In genomic region chr5:74702766-74703165, GRCm38 (mm10) we compare ENCODE assay signal across 9 mouse cellular contexts. TPM values are rescaled to one million over a fixed set of nuclear protein-coding genes. Genes with fewer than 3 reads are reported as not detected.
DNase-seq lines count a peak whose midpoint lies in the region; ATAC-seq and TF ChIP-seq lines count a peak whose summit lies in the region.
"Had no signal": no experiment of that assay in that cellular context is flagged by ENCODE, and none has a peak within 500 bp of the region (broad histone marks: within the 10 kb centered on the region; RNA-seq: fewer than 3 reads in every experiment).

Lnx1 (minus strand) TSS chr5:74702912.

- no peak within 1 kb of the TSS for H3K27ac ChIP-seq in forebrain, embryonic 12.5 days
- H3K27ac ChIP-seq in limb, embryonic 14.5 days (replicated peaks; ENCODE audit: low read depth, low read length), result no peak within 1 kb of the TSS
- peak within 1 kb of the TSS; percentile 87 for H3K27ac ChIP-seq in small intestine, adult 2 months (ENCODE audit: insufficient read depth, low read depth, low read length)

- no peak for ATAC-seq in forebrain, embryonic 12.5 days (ENCODE audit: low FRiP score)
- ATAC-seq in limb, embryonic 14.5 days (ENCODE audit: low FRiP score, low read depth), result no peak
- no peak for ATAC-seq in frontal cortex, adult (ENCODE audit: low TSS enrichment)

- H3K4me3 ChIP-seq in forebrain, embryonic 12.5 days (replicated peaks), result no peak within 1 kb of the TSS
- no peak within 1 kb of the TSS for H3K4me3 ChIP-seq in limb, embryonic 14.5 days (replicated peaks; ENCODE audit: low read length)
- peak within 1 kb of the TSS; percentile 40 for H3K4me3 ChIP-seq in small intestine, adult 2 months (ENCODE audit: low read depth, low read length)

- peaks cover 9% of the 10 kb centered on the region; the same call in 1 of the 2 replicates for H3K27me3 ChIP-seq in forebrain, embryonic 12.5 days
- no peaks in the 10 kb centered on the region for H3K27me3 ChIP-seq in limb, embryonic 14.5 days (ENCODE audit: control insufficient read depth, insufficient read depth, low read length)
- H3K27me3 ChIP-seq in small intestine, adult 2 months (ENCODE audit: control insufficient read depth, insufficient read depth, low read length), result no peaks in the 10 kb centered on the region

- no peak for TF ChIP-seq POLR2A in limb, embryonic 14.5 days (IDR thresholded peaks at IDR 0.05; ENCODE audit: borderline replicate concordance, extremely low read depth, insufficient read depth, insufficient read length)
- TF ChIP-seq POLR2A in small intestine, adult 2 months (IDR thresholded peaks at IDR 0.05; ENCODE audit: low read depth, low read length), result peak; percentile 93

- peaks cover 13% of the 10 kb centered on the region for H3K4me1 ChIP-seq in forebrain, embryonic 12.5 days
- peaks cover 10% of the 10 kb centered on the region for H3K4me1 ChIP-seq in limb, embryonic 14.5 days (ENCODE audit: control insufficient read depth, insufficient read depth, low read length)
- H3K4me1 ChIP-seq in small intestine, adult 2 months (ENCODE audit: control insufficient read depth, insufficient read depth, insufficient read length, low read length), result peaks cover 6% of the 10 kb centered on the region; the same call in 1 of the 2 replicates

- peak within 1 kb of the TSS; percentile 54 for H3K4me2 ChIP-seq in forebrain, embryonic 12.5 days
- H3K4me2 ChIP-seq in limb, embryonic 14.5 days (replicated peaks; ENCODE audit: low read depth, low read length, severe bottlenecking), result peak within 1 kb of the TSS; percentile 55

- no peaks in the 10 kb centered on the region for H3K9me3 ChIP-seq in forebrain, embryonic 12.5 days
- H3K9me3 ChIP-seq in limb, embryonic 14.5 days (ENCODE audit: control insufficient read depth, low read length), result no peaks in the 10 kb centered on the region

- H3K9ac ChIP-seq in forebrain, embryonic 12.5 days, result no peak within 1 kb of the TSS
- H3K9ac ChIP-seq in limb, embryonic 14.5 days (ENCODE audit: low read depth, low read length, severe bottlenecking), result no peak within 1 kb of the TSS

- TF ChIP-seq CTCF in small intestine, adult 2 months (IDR thresholded peaks at IDR 0.05; ENCODE audit: extremely low read depth, insufficient read length, insufficient replicate concordance, low read depth, low read length), result no peak

- no peaks in the 10 kb centered on the region for H3K36me3 ChIP-seq in forebrain, embryonic 12.5 days (replicated peaks)
- H3K36me3 ChIP-seq in limb, embryonic 14.5 days (ENCODE audit: control insufficient read depth, insufficient read depth, low read length), result no peaks in the 10 kb centered on the region
- 0 out of 2 replicates have a peak, but pooled peaks cover 2% of the 10 kb centered on the region for H3K36me3 ChIP-seq in small intestine, adult 2 months (ENCODE audit: control insufficient read depth, insufficient read depth, low read length)

- 44% methylated on average over 11 of the region's 11 CpGs for WGBS in forebrain, embryonic 12.5 days
- WGBS in limb, embryonic 14.5 days, result 50% methylated on average over 11 of the region's 11 CpGs
- 31% methylated on average over 11 of the region's 11 CpGs for WGBS in small intestine, adult 2 months

- DNase-seq in gastrocnemius, adult 18-20 months (ENCODE audit: low spot score), result peak; percentile 9
- no peak for DNase-seq in gastrocnemius, postnatal 4 days (ENCODE audit: low spot score in 2 of 2)
- peak; percentile 92 for DNase-seq in kidney, adult 11 months
- DNase-seq in limb, embryonic 14.5 days (ENCODE audit: low spot score), result no peak
- no peak for DNase-seq in spleen, postnatal 36 days (ENCODE audit: low spot score in 2 of 2)

RNA-seq across cellular contexts. Expression of gene Lnx1, which starts in this region (rescaled TPM):
- 1 to 10 TPM; 2.7 to 4.4 TPM for total RNA-seq in gastrocnemius, adult 18-20 months (2021)
- under 1 TPM; 0.57 to 0.83 TPM for total RNA-seq in gastrocnemius, postnatal 4 days (2021)
- 0.80 and 0.83 TPM in 2 replicates for polyA plus RNA-seq in forebrain, embryonic 12.5 days (2016; fragmentation: Nextera tagmentation; extraction: Ambion mirVana)
- 1.0 and 1.1 TPM in 2 replicates for polyA plus RNA-seq in limb, embryonic 14.5 days (2012; rRNA removed)
- 0.92 and 1.2 TPM in 2 replicates for polyA plus RNA-seq in limb, embryonic 14.5 days (2014; fragmentation: Nextera tagmentation; extraction: Ambion mirVana)
- polyA plus RNA-seq in small intestine, adult 2 months (2012; rRNA removed), result 6.5 and 21.1 TPM in 2 replicates
- polyA plus RNA-seq: erythroblast, embryonic 14.5 days had no signal

Comparison
In these comparisons a context has a peak if more than half of its experiments do, and no peak if none do; other contexts are left out.
1. DNase-seq: peak in gastrocnemius, adult 18-20 months (single experiment) and kidney, adult 11 months (single experiment); none in gastrocnemius, postnatal 4 days (0 of 2), limb, embryonic 14.5 days (single experiment) and spleen, postnatal 36 days (0 of 2).